Mouse (Mus musculus) adrenal gland, adult 8-10 months (tissue): ENCODE data around the gene Gm10775. TPM values are rescaled to one million over a fixed set of nuclear protein-coding genes. Genes with fewer than 3 reads are reported as not detected.

Experiments used
- DNase-seq: peaks from one replicate; pipeline ENCODE4 v3.0.0; 2022
- total RNA-seq, 4 experiments: library from RNA; stranded (reverse); gene quantifications; 2 replicates each; pipeline ENCODE4 v1.2.4; 2022

Gene Gm10775
- under 1 TPM in 1 of 4 experiments, not detected in 3; 0.28 TPM for total RNA-seq

DNA sequence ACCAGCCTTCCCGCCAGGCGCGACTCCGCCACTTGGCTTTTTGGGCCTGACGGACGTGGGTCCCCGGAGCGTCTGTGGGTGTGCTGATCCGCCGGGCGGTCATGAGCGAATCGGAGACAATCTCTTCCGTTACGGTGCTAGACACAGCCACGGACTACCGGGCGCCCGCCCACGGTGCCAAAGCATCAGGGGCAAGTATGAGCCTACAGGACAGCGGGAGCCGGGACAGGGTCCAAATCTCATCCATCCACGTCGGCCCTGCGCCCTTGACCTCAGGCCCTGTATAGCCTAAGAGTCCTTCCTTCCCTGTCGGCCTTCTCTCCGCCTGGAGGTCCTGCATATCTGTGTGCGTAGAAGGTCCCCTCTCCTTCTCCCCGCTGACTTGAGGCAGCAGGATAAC is at the start of gene Gm10775:
Gene Gm10775, plus strand, starts transcription at position 301 of the 400 bp plus-strand sequence.
- DNase-seq, result no peak

DNA sequence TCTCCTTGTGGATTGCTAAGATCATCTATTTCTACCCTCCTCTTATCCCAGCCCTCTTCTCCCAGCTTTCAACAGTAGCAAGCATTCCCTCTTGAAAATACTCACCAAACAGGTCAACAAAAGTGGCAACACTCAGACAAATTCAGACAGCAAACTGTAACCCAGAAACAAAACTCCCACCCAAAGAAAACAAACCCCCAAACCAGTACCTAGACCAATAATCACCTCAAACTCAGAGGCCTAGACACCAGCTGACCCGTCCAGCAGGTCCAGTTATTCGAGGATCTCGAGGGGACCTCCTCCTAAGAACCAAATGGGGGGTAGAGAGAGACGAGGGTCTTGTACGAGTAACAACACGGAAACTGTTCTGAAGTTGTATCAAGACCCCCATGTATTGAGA is 33.4 kb upstream of the Gm10775 start:
- DNase-seq, result no peak

- no peak for DNase-seq
Measured at GRCm38 (mm10) chr13:65226657-65227056, 32.7 kb upstream of the Gm10775 start.

DNA sequence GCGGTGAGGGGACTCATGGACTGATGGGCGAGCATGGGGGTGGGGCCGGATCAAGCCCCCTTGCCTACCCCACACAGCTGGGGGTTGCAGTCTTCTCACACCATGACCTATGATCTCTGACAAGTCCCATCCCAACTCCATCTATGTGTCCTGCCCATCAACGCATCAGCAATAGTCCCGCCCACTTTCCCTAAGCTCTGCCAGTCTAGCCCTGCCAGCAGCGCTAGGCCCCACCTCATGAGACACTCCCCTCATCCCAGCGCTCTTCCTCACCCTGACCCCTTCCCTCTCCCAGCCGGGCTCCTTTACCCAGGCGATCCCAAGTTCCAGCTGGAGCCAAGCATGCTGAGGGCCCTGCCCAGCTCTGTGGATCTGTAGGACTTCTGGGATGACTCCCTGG is 22.1 kb upstream of the Gm10775 start:
- no peak for DNase-seq

DNA sequence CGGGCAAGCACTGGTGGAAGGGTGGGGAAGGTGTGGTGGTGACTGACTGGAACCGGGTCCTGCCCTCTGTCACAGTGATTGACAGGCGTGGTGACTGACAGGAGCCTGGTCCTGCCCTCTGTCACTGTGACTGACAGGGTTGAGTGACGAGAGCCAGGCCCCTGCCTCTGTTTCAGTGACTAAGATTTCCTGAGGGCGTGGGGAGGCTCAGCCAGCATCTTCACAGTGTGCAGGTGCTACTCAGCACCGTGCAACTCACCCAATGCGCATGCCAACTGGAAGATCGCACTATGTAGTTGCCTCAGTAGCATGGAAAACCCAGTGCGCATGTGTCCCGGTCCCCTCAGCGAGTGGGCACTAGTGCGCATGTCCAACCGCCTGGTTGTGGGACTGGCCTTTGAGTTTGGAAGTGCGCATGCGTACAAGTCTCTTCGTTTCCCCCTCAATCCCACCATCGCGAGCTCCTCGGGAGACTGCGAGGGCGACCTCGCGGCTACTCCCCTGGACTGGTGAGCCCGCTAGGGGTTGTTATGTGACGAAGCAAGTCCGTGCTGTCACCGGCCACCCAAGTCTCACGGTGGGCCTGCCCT is 18.7 kb upstream of the Gm10775 start:
- DNase-seq, result peak; percentile 95

- peak; percentile 90 for DNase-seq
Measured at GRCm38 (mm10) chr13:65241099-65241626, 18.2 kb upstream of the Gm10775 start.

- no peak for DNase-seq
Measured at GRCm38 (mm10) chr13:65241627-65242318, 17.6 kb upstream of the Gm10775 start.

DNA sequence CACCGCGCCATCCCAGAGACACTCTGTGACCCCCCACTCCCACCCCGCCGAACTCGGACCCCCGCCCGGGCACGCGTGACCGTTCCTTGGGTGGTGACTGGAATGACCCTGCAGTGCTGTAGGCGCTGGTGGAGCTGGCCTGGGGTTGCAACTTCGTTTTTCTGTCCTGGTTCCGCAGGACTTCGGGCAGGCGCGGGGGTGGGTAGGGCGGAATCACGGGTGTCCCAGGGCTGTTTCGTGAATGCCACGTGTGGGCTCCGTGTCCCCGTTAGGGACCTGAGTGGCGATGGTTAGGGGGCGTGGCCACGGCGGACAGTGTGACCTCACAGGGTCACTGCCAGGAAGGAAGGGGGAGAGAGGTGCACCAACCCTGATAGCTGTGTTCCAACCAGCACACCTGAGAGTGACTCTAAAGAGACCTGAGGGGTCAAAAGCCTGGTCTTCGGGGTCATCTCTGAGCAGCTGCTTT is 17.0 kb upstream of the Gm10775 start:
- DNase-seq, result no peak

DNA sequence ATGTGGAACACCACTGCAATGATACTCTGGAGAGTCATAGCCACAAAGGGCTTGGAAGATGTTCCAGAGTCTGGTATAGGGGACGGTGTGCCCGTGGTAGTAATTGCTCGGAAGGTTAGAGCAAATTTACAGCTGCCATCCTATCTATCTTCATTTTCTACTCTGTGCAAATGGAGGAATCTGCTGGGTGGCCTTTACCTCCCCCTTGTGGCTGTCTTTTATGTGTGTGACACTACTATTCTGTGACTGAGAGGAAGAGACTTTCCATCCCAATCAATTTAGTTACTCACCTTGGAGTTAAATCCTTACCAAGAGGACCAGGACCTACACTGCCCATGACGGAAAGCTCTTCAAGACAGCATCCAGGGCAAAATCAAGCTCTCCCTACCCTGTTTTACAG is 16.1 kb upstream of the Gm10775 start:
- DNase-seq, result no peak

DNA sequence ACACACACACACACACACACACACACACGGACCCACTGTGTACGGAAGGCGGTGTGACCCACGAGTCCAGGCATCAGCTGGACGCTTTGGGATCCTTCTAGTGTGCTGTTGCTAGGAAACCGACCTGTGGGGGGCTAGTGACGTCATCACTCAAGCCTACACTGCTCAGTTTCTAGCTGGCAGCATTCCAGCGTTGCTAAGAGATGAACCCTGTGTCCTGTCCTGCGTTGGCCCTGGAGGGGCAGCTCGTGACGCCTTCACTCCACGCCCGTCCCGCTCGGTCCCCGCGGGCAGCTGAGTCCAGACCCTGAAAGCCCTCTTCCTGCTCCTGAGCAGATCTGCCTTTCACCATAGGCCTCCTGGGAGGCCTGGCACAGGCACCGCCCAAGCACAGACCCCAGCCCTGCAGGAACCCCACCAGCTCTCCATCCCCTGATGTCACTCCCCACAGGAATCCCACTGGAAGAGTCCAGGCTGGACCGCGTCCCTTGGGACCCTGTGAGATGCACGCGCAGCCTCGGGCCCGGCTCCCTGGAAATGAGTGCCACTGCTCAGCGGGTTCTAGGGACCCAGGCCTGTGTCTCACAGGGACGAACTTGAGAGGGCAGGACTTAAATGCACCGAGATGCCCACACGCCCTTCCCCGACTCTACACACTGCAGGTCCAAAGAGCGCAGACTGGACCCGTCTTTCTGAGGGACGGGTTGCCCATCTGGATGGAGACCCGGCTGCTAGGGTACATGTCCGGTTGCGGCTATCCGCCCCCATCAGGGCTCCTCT is 974 bp upstream of the Gm10775 start:
- peak; percentile 29 for DNase-seq

DNA sequence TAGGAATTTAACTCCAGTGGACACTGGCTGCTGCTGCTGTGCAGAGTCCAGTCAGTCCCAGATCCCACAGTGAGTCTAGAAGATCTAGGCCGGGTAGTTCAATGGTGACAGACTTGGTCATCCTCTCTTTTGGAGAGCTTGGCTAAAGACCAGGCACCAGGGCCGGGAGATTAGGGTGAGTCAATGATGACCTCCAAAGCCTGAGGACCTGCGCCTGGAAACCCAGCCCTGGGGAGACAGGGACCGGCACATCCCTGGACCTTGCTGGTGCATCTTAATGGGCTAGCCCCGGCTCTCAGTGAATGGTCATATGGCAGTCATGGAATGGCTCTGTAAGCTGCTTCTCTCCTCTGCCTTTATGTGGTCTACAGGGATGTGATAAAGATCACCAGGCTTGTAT is 2.7 kb downstream of the Gm10775 start:
- DNase-seq, result no peak

GRCm38 (mm10) chr13:65277994-65278382 is 18.6 kb downstream of the Gm10775 start:
- no peak for DNase-seq

- peak; percentile 93 for DNase-seq
Measured at GRCm38 (mm10) chr13:65278383-65279341, 19.3 kb downstream of the Gm10775 start, which contains the start of gene Zfp369. Gene Zfp369, plus strand, starts transcription at chr13:65278814.

- DNase-seq, result no peak
Measured at GRCm38 (mm10) chr13:65286771-65287170, 27.4 kb downstream of the Gm10775 start.

- no peak for DNase-seq
Measured at GRCm38 (mm10) chr13:65296354-65296753, 37.0 kb downstream of the Gm10775 start.

Other genes with a start within 250 kb of the Gm10775 start
- not detected for gene Spata31d1c, start 226.5 kb upstream of the Gm10775 start, total RNA-seq
- gene Prss47, start 206.8 kb upstream of the Gm10775 start, total RNA-seq, result not detected
- 10 to 100 TPM; 42.3 to 48.7 (median 45.9) TPM for gene Mfsd14b, start 146.6 kb upstream of the Gm10775 start, total RNA-seq
- not detected for gene Olfr465-ps1, start 121.5 kb upstream of the Gm10775 start, total RNA-seq
- gene Olfr466, start 109.3 kb upstream of the Gm10775 start, total RNA-seq, result not detected
- under 1 TPM; 0.30 to 0.40 (median 0.33) TPM for gene Nlrp4f, start 53.6 kb upstream of the Gm10775 start, total RNA-seq
- gene Zfp369, start 19.3 kb downstream of the Gm10775 start, total RNA-seq, result 10 to 100 TPM; 24.5 to 41.4 (median 32.6) TPM